7 mouse cellular contexts compared by ENCODE assay signal in genomic region chrX:170004236-170004635, GRCm38 (mm10). TPM values are rescaled to one million over a fixed set of nuclear protein-coding genes. Genes with fewer than 3 reads are reported as not detected.
A peak's percentile ranks its signal among the peaks of the same experiment; 100 is the strongest.
DNase-seq lines count a peak whose midpoint lies in the region; ATAC-seq lines count a peak whose summit lies in the region.
"Not testable (repeated sequence)": the region's sequence is repeated elsewhere in the genome, so short reads cannot be mapped to it uniquely, and the experiment has no call there.

No protein-coding gene starts in this region.

- not testable (repeated sequence) for H3K4me3 ChIP-seq in ES-E14 (ENCODE audit: insufficient read depth in 1 of 2, low read depth in 1 of 2, low read length in 2 of 2, poor library complexity in 1 of 2, severe bottlenecking in 1 of 2); embryonic facial prominence, embryonic 11.5 days (ENCODE audit: low read depth, low read length); heart, embryonic 10.5 days; limb, embryonic 10.5 days; midbrain, embryonic 13.5 days (replicated peaks)

- 39% methylated on average over 2 of the region's 2 CpGs for WGBS in embryonic facial prominence, embryonic 11.5 days
- WGBS in heart, embryonic 10.5 days, result 50% methylated on average over 2 of the region's 2 CpGs
- WGBS in limb, embryonic 10.5 days, result 55% methylated on average over 2 of the region's 2 CpGs
- 42% methylated on average over 2 of the region's 2 CpGs for WGBS in midbrain, embryonic 13.5 days

- H3K9me3 ChIP-seq in ES-E14 (ENCODE audit: control insufficient read depth, insufficient read depth, low read depth, low read length), result not testable (repeated sequence)
- H3K9me3 ChIP-seq in embryonic facial prominence, embryonic 11.5 days (replicated peaks; ENCODE audit: control insufficient read depth, low read length), result peaks cover 31% of the 10 kb centered on the region
- peaks cover 43% of the 10 kb centered on the region for H3K9me3 ChIP-seq in heart, embryonic 10.5 days
- H3K9me3 ChIP-seq in limb, embryonic 10.5 days (replicated peaks), result peaks cover 19% of the 10 kb centered on the region
- peaks cover 38% of the 10 kb centered on the region for H3K9me3 ChIP-seq in midbrain, embryonic 13.5 days

- H3K27me3 ChIP-seq in embryonic facial prominence, embryonic 11.5 days (ENCODE audit: control insufficient read depth, insufficient read depth, low read length); heart, embryonic 10.5 days (ENCODE audit: insufficient read depth, poor library complexity, severe bottlenecking); limb, embryonic 10.5 days (ENCODE audit: low read depth, poor library complexity, severe bottlenecking); midbrain, embryonic 13.5 days: not testable (repeated sequence)

- ATAC-seq in embryonic facial prominence, embryonic 11.5 days (replicated peaks; ENCODE audit: insufficient number of reproducible peaks, low FRiP score, low TSS enrichment, low read depth), result 0 out of 2 replicates have a peak, but pooled peaks have one; percentile 19
- not testable (repeated sequence) for ATAC-seq in midbrain, embryonic 13.5 days

- H3K4me1 ChIP-seq in ES-E14 (ENCODE audit: control insufficient read depth in 2 of 2, insufficient read depth in 2 of 2, low read length in 2 of 2, poor library complexity in 1 of 2), result peaks cover 15 to 24% of the 10 kb centered on the region in 2 experiments
- not testable (repeated sequence) for H3K4me1 ChIP-seq in embryonic facial prominence, embryonic 11.5 days (ENCODE audit: control insufficient read depth, insufficient read depth, low read length); heart, embryonic 10.5 days; midbrain, embryonic 13.5 days (replicated peaks)
- peaks cover 11% of the 10 kb centered on the region; the same call in 1 of the 2 replicates for H3K4me1 ChIP-seq in limb, embryonic 10.5 days

- peak; percentile 56 for DNase-seq in ES-E14 (ENCODE audit: low read depth, low spot score)
- peak; percentile 12 for DNase-seq in adrenal gland, postnatal 14 days
- DNase-seq in embryonic facial prominence, embryonic 11.5 days (ENCODE audit: low spot score), result not testable (repeated sequence)
- peak; percentile 90 for DNase-seq in heart, embryonic 10.5 days (ENCODE audit: low spot score)
- DNase-seq in limb, embryonic 10.5 days (ENCODE audit: low spot score), result peak; percentile 59
- DNase-seq in right cerebral cortex, postnatal 10 days (ENCODE audit: low spot score in 2 of 2), result peak; percentile 45 to 47

- H3K4me2 ChIP-seq in embryonic facial prominence, embryonic 11.5 days (ENCODE audit: low read depth, low read length); midbrain, embryonic 13.5 days (replicated peaks): not testable (repeated sequence)

- peak overlapping the region; percentile 73 for H3K27ac ChIP-seq in ES-E14 (ENCODE audit: insufficient read depth, low read depth, low read length, poor library complexity, severe bottlenecking)
- H3K27ac ChIP-seq in embryonic facial prominence, embryonic 11.5 days (replicated peaks; ENCODE audit: low read depth, low read length); heart, embryonic 10.5 days: not testable (repeated sequence)
- peak overlapping the region; percentile 1; the same call in 1 of the 2 replicates for H3K27ac ChIP-seq in limb, embryonic 10.5 days
- H3K27ac ChIP-seq in midbrain, embryonic 13.5 days, result peak overlapping the region; percentile 0; the same call in 1 of the 2 replicates

- not testable (repeated sequence) for H3K36me3 ChIP-seq in ES-E14 (ENCODE audit: control insufficient read depth, insufficient read depth, low read length, poor library complexity, severe bottlenecking); embryonic facial prominence, embryonic 11.5 days (replicated peaks; ENCODE audit: control insufficient read depth, insufficient read depth, low read depth, low read length); heart, embryonic 10.5 days; limb, embryonic 10.5 days; midbrain, embryonic 13.5 days

- H3K9ac ChIP-seq in ES-E14 (ENCODE audit: insufficient read depth, low read depth, low read length, poor library complexity, severe bottlenecking), result peak overlapping the region; percentile 4; the same call in 1 of the 2 replicates
- H3K9ac ChIP-seq in embryonic facial prominence, embryonic 11.5 days (replicated peaks; ENCODE audit: low read length); midbrain, embryonic 13.5 days (replicated peaks): not testable (repeated sequence)

- in situ Hi-C loops in ES-E14 (cut with MboI; ENCODE audit: low sequenced_read_pairs in 2 of 2, unreplicated experiment in 2 of 2), result not testable (repeated sequence)

RNA-seq across cellular contexts. Expression of gene Gm21887, which starts 5.2 kb away (rescaled TPM):
- 165 and 322 TPM in 2 replicates for total RNA-seq in ES-E14 (2012; rRNA removed)
- total RNA-seq in adrenal gland, postnatal 14 days (2021), result 129 and 342 TPM in 2 replicates
- polyA plus RNA-seq in embryonic facial prominence, embryonic 11.5 days (2014; fragmentation: Nextera tagmentation; extraction: Ambion mirVana), result 154 and 162 TPM in 2 replicates
- polyA plus RNA-seq in heart, embryonic 10.5 days (2016; fragmentation: Nextera tagmentation; extraction: Ambion mirVana), result 121 and 172 TPM in 2 replicates
- 253 and 254 TPM in 2 replicates for polyA plus RNA-seq in limb, embryonic 10.5 days (2016; fragmentation: Nextera tagmentation; extraction: Ambion mirVana)
- 164 and 183 TPM in 2 replicates for polyA plus RNA-seq in midbrain, embryonic 13.5 days (2015; fragmentation: Nextera tagmentation; extraction: Ambion mirVana)
